Mouse (Mus musculus) stomach, embryonic 14.5 days (tissue): Measurements from ENCODE around the gene Sult4a1. TPM values are rescaled to one million over a fixed set of nuclear protein-coding genes. Genes with fewer than 3 reads are reported as not detected.

Experiments
- ATAC-seq: fragments of 200-750 bp; cut with Nextera tagmentation; 2 replicates; pipeline ENCODE4 v1.8.0; 2017; ENCODE audit warnings: low read depth, moderate TSS enrichment; ENCODE audit not compliant: insufficient number of reproducible peaks, insufficient read depth, low FRiP score
- H3K27ac ChIP-seq: fragments of 300-500 bp; sonication (generic); 2 replicates; pipeline ENCODE4 v1.5.1; 2014; ENCODE audit warnings: mild to moderate bottlenecking, low read length, moderate library complexity, mixed read lengths
- H3K27me3 ChIP-seq: fragments of 300-500 bp; sonication (generic); 2 replicates; pipeline ENCODE4 v1.6.1; 2014; ENCODE audit warnings: low read length, control low read depth, mixed read lengths; ENCODE audit not compliant: control insufficient read depth, insufficient read depth
- H3K36me3 ChIP-seq: fragments of 300-500 bp; sonication (generic); 2 replicates; pipeline ENCODE4 v1.6.1; 2014; ENCODE audit warnings: mild to moderate bottlenecking, control low read depth, low read length, moderate library complexity, mixed read lengths; ENCODE audit not compliant: control insufficient read depth, insufficient read depth
- H3K4me1 ChIP-seq: fragments of 300-500 bp; sonication (generic); 2 replicates; pipeline ENCODE4 v1.6.1; 2014; ENCODE audit warnings: low read length, control low read depth, mixed read lengths; ENCODE audit not compliant: control insufficient read depth, insufficient read depth
- H3K4me2 ChIP-seq: fragments of 300-500 bp; sonication (generic); replicated peaks from 2 replicates; pipeline ENCODE4 v1.6.1; 2014; ENCODE audit warnings: low read depth, low read length, control low read depth
- H3K4me3 ChIP-seq: fragments of 300-500 bp; sonication (generic); 2 replicates; pipeline ENCODE4 v1.5.1; 2014; ENCODE audit warnings: low read depth, low read length, control low read depth
- H3K9ac ChIP-seq: fragments of 300-500 bp; sonication (generic); replicated peaks from 2 replicates; pipeline ENCODE4 v1.6.1; 2014; ENCODE audit warnings: low read depth, mild to moderate bottlenecking, control low read depth, low read length, moderate library complexity, mixed read lengths
- H3K9me3 ChIP-seq: fragments of 300-500 bp; sonication (generic); 2 replicates; pipeline ENCODE4 v1.6.1; 2016; ENCODE audit warnings: low read depth, low read length, control low read depth; ENCODE audit not compliant: control insufficient read depth
- WGBS: fragments of 180-500 bp; shearing (Covaris S2); extraction: QIAGEN DNeasy Blood & Tissue Kit; methylation state at CpG from one replicate; pipeline ENCODE4 v1.1.7; 2014; 5-methylcytosine and 5-hydroxymethylcytosine counted together
- polyA plus RNA-seq: library from polyadenylated mRNA; unstranded; fragments of >200 nt; fragmentation: Nextera tagmentation; extraction: Ambion mirVana; gene quantifications from 2 replicates; pipeline ENCODE4 v1.2.1, GENCODE M21; 2014

Gene Sult4a1
- polyA plus RNA-seq, 1 experiment from 2014 or later = 3.6 TPM

GRCm38 (mm10) chr15:84052390-84052789, 53.2 kb downstream of the Sult4a1 start:
- H3K4me2 ChIP-seq = no peak overlapping the region
- H3K36me3 ChIP-seq = no peaks in the 10 kb centered on the region
- no peak overlapping the region for H3K4me3 ChIP-seq
- no peak for ATAC-seq
- no peak overlapping the region for H3K27ac ChIP-seq
- no peaks in the 10 kb centered on the region for H3K9me3 ChIP-seq
- H3K9ac ChIP-seq = no peak overlapping the region
- 77% methylated on average over 9 of the region's 9 CpGs for WGBS
- no peaks in the 10 kb centered on the region for H3K27me3 ChIP-seq
- H3K4me1 ChIP-seq = peaks cover 2% of the 10 kb centered on the region; the same call in 1 of the 2 replicates

GRCm38 (mm10) chr15:84049570-84049969, 56.0 kb downstream of the Sult4a1 start:
- no peak for ATAC-seq
- no peak overlapping the region for H3K27ac ChIP-seq
- WGBS = 64% methylated on average over 7 of the region's 7 CpGs

GRCm38 (mm10) chr15:84045562-84045961, 60.0 kb downstream of the Sult4a1 start:
- 85% methylated on average over 6 of the region's 6 CpGs for WGBS
- Histone ChIP-seq H3K4me1 (no peaks in the 10 kb centered on the region), H3K9ac (no peak overlapping the region), H3K4me2 (no peak overlapping the region), H3K27me3 (no peaks in the 10 kb centered on the region), H3K27ac (no peak overlapping the region), H3K9me3 (no peaks in the 10 kb centered on the region), H3K4me3 (no peak overlapping the region), H3K36me3 (no peaks in the 10 kb centered on the region)
- no peak for ATAC-seq

More at GRCm38 (mm10) chr15:84049570-84049969, 56.0 kb downstream of the Sult4a1 start:
- Histone ChIP-seq H3K27me3 (no peaks in the 10 kb centered on the region), H3K4me2 (no peak overlapping the region), H3K4me3 (no peak overlapping the region), H3K9me3 (no peaks in the 10 kb centered on the region), H3K36me3 (no peaks in the 10 kb centered on the region), H3K9ac (no peak overlapping the region), H3K4me1 (peaks cover 2% of the 10 kb centered on the region; the same call in 1 of the 2 replicates)

GRCm38 (mm10) chr15:84037067-84037466, 68.5 kb downstream of the Sult4a1 start:
- Histone ChIP-seq H3K27me3 (no peaks in the 10 kb centered on the region), H3K4me1 (no peaks in the 10 kb centered on the region), H3K27ac (no peak overlapping the region), H3K4me2 (no peak overlapping the region), H3K9me3 (no peaks in the 10 kb centered on the region), H3K36me3 (no peaks in the 10 kb centered on the region), H3K9ac (no peak overlapping the region), H3K4me3 (no peak overlapping the region)
- no peak for ATAC-seq
- 83% methylated on average over 5 of the region's 5 CpGs for WGBS

Other genes starting within 250 kb of the Sult4a1 start
- gene Efcab6, start 40.4 kb downstream of the Sult4a1 start, polyA plus RNA-seq = 0.11 and 0.54 TPM in 2 replicates
- gene Pnpla5, start 17.4 kb upstream of the Sult4a1 start, polyA plus RNA-seq = not detected in 2 replicates
- 0.51 and 0.70 TPM in 2 replicates for gene Pnpla3, start 62.1 kb upstream of the Sult4a1 start, polyA plus RNA-seq
- 51.6 and 67.7 TPM in 2 replicates for gene Samm50, start 86.5 kb upstream of the Sult4a1 start, polyA plus RNA-seq
- 4.1 and 4.4 TPM in 2 replicates for gene Parvb, start 126.3 kb upstream of the Sult4a1 start, polyA plus RNA-seq
- gene Parvg, start 218.3 kb upstream of the Sult4a1 start, polyA plus RNA-seq = 2.0 and 2.4 TPM in 2 replicates